Mouse (Mus musculus) layer of hippocampus, adult 11-12 months (tissue): ENCODE data around the gene Eif3a.
A peak's percentile ranks its signal among the peaks of the same experiment; 100 is the strongest.

Experiments used
- DNase-seq: peaks from one replicate; pipeline ENCODE4 v3.0.0; 2022; ENCODE audit warnings: low spot score

The Eif3a gene

DNA sequence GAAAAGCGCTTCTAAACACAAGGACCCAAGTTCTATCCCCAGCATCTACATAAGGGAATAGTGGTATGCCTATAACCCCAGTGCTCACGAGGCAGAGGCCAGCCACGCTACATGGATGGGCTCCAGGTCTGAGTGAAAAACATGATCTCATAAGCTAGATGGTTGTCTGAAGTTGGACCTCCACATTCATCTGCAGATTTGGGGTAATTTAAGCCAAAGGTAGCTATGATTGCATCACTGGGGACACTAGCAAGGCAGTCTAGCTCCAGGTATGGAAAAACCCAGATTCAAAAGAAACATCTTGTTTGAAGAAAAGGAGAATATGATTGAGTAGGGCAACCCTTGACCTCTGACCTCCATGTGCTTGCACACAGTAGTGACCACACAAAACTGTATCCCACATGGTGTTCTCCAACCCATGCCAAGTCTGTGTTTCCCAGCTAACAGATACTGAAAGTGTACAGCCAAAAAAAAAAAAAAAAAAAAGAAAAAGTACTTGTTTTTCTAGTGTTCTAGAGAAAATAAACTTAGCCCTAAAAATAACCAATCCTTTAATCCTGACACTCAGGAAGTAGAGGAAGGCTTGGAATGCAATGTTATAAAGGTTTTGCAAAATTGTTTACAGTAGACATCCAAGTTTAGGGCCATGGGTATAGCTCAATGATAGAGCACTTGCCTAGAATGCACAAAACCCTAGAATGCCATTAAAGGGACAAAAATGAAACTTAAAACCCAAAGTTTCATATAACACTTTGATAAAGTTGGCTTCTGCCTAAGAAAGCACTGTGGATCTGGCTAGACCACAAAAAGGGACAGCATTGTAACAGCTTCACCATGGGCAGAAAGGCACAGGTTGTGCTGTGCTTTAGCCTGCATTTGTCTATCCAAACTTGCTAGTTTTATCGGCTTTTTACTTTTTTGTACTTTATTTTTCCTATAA lies 31.3 kb downstream of the Eif3a start:
- no peak for DNase-seq

- DNase-seq = no peak
These were observed 33.2 kb downstream of the Eif3a start for GRCm38 (mm10) chr19:60757099-60757785.

- DNase-seq = peak; percentile 52
These were observed 34.0 kb downstream of the Eif3a start for GRCm38 (mm10) chr19:60756192-60757098.

- DNase-seq = peak; percentile 89
These were observed 34.8 kb downstream of the Eif3a start, which contains the start of gene Nanos1 for GRCm38 (mm10) chr19:60755438-60756191. Gene Nanos1 (plus strand): TSS chr19:60755987.

- DNase-seq = no peak
These were observed 42.7 kb downstream of the Eif3a start for GRCm38 (mm10) chr19:60747801-60748200.

DNA sequence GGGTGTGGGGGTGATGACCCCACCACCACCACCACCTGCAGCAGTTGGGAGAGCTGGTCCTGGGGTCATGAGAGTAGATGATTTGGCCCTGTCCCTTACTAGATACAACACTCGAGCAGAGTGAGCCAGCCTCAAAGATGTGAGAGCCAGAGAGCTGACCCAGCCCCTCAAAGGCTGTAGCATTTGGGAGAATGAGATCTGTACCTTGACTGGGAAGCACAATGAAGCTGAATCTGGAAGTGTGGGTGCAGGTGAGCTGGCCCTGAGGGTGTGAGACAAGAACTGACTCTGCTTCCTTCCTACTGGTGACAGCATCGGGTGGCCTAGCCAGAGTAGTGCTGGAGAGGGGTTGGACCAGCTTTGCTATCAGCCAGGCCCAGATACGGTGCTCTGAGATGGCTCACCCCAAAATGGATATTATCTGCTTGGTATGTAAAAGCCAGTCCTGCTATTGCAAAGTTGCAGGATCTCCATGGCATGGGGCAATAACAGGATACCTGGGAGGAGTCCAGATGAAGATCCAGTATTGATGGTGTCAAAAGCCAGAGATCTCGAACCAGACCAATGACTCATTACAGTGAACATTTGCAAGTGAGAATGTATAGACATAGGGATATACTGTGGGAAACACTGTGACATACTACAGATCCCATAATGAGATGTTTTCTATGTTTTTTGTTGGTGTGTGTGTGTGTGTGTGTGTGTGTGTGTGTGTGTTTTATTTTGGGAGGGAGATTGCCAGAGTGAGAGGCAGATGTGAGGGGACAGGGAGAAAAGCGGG lies 46.5 kb downstream of the Eif3a start:
- no peak for DNase-seq

DNA sequence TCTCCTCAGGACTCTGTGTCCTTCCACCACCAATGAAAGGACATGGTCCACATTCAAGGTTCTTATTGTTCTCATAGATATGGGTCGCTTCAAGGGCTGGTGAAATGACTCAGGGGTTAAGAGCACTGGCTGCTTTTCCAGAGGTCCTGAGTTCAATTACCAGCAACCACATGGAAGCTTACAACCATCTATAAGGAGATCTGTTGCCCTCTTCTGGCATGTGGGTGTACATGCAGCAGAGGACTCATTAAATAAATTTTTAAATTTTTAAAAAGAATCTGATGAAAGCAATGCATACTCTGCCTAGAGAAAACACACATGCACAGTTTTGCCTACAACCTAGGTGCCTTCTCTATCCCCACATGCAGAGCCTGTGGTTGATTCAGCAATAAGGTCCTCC lies 49.9 kb downstream of the Eif3a start:
- DNase-seq = no peak

GRCm38 (mm10) chr19:60731966-60732365 lies 58.5 kb downstream of the Eif3a start:
- no peak for DNase-seq

DNA sequence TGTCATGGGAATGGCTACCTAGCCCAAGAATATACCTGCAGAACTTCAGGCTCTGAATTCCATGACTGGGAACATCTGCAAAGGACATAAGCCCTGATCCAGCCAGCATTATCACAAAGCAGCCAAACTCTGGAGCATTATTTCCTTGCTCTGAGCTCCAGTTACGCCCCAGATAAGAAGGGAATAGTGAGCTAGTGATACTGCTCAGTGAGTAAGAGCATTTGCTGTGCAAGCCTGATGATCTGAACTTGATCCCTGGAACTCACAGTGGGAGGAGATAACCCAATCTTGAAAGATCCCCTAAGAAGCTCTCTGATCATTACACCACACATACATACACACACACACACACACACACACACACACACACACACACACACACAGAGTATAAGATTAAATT lies 59.2 kb downstream of the Eif3a start:
- no peak for DNase-seq

- DNase-seq = peak; percentile 32
These were observed 60.1 kb downstream of the Eif3a start for GRCm38 (mm10) chr19:60730281-60730852.

- DNase-seq = no peak
These were observed 74.1 kb downstream of the Eif3a start for GRCm38 (mm10) chr19:60716381-60716780.

DNA sequence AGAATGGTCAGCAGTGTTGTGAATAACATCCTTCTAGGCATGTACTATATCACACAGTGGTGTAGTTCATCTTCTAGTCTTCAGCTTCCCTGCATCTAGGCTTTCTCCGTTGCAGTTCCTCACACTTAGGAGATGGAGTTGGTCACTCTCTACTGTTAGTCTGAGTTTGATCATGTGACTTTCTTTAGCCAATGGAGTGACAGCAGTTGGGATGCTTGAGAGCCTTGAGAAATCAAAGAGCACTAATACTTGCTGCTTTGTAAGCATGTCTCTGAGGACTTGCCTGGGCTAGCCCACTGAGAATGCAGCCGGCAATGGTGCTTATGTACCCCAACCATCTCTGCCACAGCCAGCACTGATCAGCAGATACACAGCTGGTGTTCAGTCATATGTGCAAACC lies 77.9 kb downstream of the Eif3a start:
- no peak for DNase-seq
